Mouse (Mus musculus) thymus, postnatal 25 days (tissue): ENCODE measurements at regions not wholly inside any gene's neighbourhood (a gene's known extent, or its start where the extent isn't known, plus 50 kb on each side); places are given as distances from the start of the nearest gene placed in this dataset.

Experiments used
- DNase-seq: peaks from one replicate; pipeline ENCODE4 v3.0.0; 2022

DNA sequence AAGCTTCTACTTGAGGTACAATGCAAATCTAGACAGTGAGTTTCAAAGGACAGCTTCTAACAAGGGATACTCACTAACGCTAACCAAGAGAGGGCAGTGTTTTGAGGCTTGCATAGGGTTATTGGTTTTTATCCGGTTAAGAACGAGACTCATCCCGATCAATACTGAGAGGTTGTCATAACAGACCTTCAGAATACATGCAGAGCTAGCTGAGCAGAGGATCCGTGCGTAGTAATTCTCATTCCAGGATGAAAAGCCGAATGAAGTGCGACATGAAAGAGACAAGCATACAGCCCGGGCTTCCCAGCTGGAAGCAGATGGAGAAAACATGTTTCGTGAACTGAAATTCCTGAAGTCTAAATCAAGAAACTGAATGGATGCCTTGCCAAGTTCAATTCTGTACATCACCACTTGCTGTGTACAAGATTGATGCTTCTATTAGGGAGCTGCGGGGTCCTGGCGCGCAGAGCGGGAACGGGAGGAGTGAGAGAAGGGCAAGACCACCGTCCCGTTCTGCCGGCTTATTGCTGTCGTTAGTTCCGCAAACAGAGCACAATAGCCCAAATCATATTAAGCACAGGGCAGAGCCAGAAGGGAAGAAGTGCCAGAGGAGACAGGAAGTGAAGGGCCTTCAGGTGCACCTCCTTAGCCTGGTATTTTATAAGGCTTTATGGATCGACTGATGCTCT, 65.4 kb upstream of the Tes start:
- no peak for DNase-seq

DNA sequence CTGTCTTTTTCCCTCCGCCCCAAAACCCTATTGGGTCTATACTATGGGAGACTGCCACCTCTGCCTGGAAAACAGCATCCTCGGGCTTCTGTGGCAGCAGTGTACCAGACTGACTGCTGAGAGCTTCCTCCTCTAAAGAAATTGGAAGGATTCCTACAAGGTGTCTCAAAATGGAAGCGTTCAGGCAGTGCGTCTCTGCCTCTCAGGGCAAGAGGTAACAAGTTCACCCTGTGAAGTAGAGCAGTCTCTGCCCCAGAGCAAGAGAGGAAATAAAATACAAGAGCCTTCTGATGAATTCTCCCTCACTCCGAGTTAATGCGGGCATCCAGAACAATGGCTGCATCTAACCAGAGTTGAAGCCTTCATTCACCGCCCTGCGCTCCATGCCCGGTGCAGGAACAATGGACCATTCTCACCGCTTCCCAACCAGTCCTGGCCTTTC, 69.4 kb upstream of the Tes start:
- DNase-seq = no peak

DNA sequence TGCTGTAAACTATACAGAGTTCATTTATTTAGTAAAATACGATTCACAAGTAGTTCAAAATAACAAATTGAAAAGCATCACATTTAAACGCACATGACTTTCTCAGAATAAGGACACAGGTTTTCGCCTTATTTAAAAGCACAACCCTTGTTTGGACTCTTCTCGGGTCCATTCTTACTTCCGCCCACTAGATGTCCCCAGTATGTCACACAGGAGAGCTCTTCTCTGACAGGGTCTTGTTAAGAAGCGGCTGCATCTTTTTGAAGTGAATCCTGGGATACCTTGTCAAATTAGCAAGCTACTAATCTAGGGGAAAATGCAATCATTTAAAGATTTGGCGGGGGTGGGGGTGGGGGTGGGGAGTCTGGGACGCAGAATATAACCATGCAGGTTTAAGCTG, 70.2 kb upstream of the Tes start:
- DNase-seq = no peak

DNA sequence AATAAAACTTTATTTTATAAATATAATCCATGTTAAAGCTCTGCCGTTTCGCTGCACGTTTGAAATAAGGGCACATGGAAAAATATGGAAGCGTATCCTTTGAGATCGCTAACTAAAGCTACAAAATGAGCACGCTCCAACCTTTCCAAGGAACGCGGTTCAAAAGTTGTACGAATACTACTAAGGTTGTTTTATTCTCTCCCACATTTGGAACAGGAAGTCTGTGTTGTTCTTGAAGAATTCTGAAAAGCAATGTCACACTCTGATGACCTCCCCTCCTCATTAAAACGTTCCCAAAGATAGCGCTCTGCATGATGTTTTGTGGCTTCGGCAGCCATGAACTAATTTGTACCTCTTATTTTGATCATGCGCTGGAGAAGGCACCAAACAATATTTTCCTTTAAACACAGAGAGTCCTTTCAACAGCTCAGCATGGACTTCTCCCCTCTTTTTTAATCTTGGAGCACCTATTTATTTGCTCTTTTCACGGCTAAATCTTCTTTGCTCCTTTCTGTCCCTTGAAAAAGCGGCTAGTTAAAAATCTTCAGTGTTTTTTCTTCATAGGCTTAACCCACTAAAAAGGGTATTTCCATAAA, 72.9 kb upstream of the Tes start:
- no peak for DNase-seq

DNA sequence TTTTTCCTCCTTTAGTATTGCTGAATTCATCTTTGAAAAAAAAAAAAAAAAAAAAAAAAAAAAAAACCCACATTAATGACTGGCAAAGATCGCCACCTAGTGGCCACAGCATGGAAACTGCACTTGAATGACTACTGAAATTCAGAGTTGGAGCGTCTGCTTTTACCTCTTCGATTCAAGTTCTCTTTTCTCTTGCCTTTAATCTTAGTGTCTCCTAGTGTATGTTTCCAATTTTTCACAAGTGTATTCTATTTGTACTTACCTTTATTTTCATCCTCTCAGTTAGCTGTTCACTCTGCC, 79.9 kb upstream of the Tfec start:
- peak; percentile 15 for DNase-seq

DNA sequence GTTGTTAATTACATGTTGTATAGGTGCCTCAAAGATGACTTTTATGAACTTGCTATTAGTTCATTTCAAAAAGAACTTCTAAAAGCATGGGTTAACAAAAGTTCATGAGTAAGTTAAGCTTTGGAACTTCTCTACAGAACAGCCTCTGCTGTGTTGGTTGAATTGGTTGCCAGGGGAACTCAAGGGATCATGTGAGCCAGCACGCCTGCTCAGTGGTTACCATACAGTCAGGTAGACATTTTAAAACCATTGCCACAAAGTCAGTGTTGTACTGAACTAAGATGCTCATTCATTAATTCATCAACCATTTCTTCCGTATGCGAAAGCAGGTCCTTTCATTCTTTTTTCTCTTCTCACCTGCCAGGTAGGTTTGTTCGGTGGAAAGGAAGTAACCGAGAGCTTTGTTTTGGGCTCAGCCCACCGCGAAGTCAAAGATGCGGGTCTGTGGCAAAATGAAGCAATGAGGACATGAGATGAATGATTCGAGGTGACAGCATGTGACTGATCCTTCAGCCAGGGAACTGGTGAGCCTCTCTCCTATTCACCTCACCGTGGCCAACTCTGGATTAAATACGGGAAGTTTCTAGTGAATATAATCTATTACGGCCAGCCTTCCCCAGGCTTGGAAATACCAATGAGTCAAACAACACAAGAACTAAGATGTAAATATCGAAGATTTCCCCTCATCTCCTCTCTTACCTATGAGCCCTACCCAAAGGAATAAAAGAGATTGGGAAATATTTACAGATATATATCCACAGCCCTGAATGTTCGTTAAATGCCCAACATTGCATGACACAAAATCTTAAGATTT, 79.4 kb upstream of the Tfec start:
- DNase-seq = no peak

DNA sequence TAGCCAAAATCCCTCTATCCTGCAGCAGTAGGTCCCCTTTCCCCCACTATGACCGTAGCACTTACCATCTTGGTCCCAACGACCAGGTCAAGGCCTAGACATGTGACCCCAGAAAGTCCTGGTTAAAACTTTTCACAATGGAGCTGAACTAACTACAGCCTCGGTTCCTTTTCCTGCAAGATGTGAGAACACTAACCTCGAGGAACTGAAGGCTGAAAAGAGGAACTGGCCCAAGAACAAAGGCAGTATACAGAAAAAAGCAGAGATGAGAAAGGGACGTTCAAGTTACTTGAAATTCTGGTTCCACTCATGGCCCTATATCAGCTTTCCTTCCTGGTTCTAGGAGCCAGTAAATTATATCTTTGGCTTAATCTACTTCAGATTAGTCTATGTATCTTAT, 67.4 kb upstream of the Tfec start:
- no peak for DNase-seq

DNA sequence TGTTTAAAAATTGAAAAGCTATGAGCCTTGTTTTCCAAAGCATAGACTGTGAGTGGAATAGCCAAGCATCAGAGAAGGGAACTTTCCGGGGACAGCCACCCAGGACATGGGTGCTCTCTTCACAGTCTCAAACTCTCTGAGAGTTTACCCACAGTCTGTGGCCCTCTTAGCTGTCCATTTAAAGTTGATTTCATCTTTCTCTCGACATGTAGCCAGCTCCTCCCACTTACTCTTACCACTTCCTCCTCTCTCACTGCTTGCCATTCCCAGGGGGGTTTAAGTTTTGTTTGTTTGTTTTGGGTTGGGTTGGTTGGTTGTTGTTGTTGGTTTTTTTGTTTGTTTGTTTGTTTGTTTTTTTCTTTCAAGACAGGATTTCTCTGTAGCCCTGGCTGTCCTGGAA, 66.1 kb upstream of the Tfec start:
- no peak for DNase-seq

DNA sequence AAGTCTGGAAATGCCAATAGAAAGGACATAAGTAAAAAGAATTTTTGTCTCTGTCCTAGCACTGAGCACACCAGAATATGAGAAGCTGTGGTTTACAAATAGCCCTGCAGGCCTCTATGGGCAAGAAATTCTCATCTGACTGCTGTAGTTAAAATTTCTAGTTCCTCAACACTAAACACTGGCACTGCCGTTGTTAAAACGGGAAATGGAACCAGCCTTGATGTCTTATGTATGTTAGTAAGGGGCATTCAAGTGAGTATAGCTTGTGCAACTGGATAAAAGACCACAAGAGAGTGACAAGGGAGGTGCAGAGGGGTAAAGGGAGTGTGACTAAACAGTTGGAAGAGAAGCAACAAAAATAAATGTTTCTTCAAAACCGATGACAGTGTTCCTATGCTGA, 65.7 kb upstream of the Tfec start:
- no peak for DNase-seq

DNA sequence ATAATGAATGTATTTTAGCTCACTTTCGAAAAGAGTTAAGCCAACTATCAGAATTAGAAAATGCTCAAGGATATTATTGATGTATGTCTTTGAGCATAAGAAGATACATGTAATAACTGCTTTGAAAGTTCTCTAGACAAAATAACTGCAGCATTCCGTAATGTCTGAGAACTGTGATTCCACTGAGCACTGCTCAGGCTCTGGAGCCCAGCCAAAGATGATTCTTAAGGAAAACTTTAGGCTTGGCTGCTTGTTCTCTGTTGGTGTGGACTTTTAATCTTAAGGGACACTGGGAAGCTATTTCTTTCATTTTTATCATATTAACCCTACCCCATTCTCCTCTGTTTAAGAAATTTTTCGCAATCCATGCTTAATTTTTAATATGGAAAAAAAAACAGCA, 59.9 kb upstream of the Tfec start:
- DNase-seq = no peak

DNA sequence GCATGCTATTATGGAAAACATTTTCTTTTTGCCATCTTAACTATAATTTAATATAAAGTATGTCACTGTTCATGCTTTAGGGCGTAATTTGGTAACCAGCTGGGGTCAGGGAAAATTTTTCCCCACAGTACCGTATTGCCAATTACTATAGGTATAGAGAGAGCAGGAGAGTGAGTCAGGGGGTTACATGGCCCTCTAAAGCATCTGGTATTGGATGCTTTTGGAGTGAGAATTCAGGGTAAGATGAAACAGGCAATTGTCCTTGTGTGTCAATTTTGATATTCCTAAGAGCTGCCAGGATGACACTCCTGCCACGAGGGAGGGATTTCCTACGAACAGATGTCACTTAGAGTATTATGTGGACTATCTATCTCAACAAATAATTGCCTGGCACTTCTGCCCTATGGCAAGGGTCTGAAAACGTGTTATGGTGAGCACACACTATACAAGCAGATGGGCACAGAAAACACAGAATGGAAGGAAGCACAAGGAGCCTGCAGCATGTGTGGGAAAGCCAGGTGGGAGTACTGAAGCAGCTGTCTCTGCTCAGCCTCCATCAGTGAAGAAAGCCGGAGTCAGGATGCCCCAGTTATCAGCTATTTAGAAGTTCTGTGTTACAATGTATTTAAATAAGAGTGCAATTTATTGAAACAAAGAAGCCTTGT, 58.7 kb upstream of the Tfec start:
- no peak for DNase-seq
